Mouse (Mus musculus) gonadal fat pad, adult 2 months (tissue): ENCODE results near the gene Fdx1l. TPM values are rescaled to one million over a fixed set of nuclear protein-coding genes. Genes with fewer than 3 reads are reported as not detected.
"Not testable (repeated sequence)": the region's sequence is repeated elsewhere in the genome, so short reads cannot be mapped to it uniquely, and the experiment has no call there.

Experiments used
- DNase-seq: peaks from one replicate; pipeline ENCODE4 v3.0.0-alpha.2; 2012; ENCODE audit warnings: low read depth
- polyA plus RNA-seq: library from polyadenylated mRNA; depleted of rRNA; stranded (reverse); fragments of >200 nt; gene quantifications from 2 replicates; pipeline ENCODE4 v1.2.3, GENCODE M21; 2012

The Fdx1l gene
- polyA plus RNA-seq, 1 experiment = 63.4 TPM

GRCm38 (mm10) chr9:21074173-21074572, 759 bp upstream of the Fdx1l start:
- no peak for DNase-seq

GRCm38 (mm10) chr9:21072641-21073040, 773 bp downstream of the Fdx1l start:
- DNase-seq = no peak

- DNase-seq = no peak
Observed at GRCm38 (mm10) chr9:21067006-21067684, 6.3 kb downstream of the Fdx1l start, which contains the start of gene Zglp1. Zglp1 (minus strand) TSS chr9:21067093.

- no peak for DNase-seq
Observed at GRCm38 (mm10) chr9:21062928-21063327, 10.5 kb downstream of the Fdx1l start.

- no peak for DNase-seq
Observed at GRCm38 (mm10) chr9:21051578-21051977, 21.8 kb downstream of the Fdx1l start.

GRCm38 (mm10) chr9:21045235-21045634, 28.2 kb downstream of the Fdx1l start:
- DNase-seq = no peak

GRCm38 (mm10) chr9:21044785-21045184, 28.6 kb downstream of the Fdx1l start:
- not testable (repeated sequence) for DNase-seq

- DNase-seq = no peak
Observed at GRCm38 (mm10) chr9:21043563-21043962, 29.9 kb downstream of the Fdx1l start.

GRCm38 (mm10) chr9:21041308-21041707, 32.1 kb downstream of the Fdx1l start:
- no peak for DNase-seq

GRCm38 (mm10) chr9:21039779-21040178, 33.6 kb downstream of the Fdx1l start:
- DNase-seq = no peak

GRCm38 (mm10) chr9:21037481-21037891, 35.9 kb downstream of the Fdx1l start:
- DNase-seq = no peak

- DNase-seq = no peak
Observed at GRCm38 (mm10) chr9:21036666-21037065, 36.7 kb downstream of the Fdx1l start.

- DNase-seq = no peak
Observed at GRCm38 (mm10) chr9:21036161-21036560, 37.3 kb downstream of the Fdx1l start.

- DNase-seq = no peak
Observed at GRCm38 (mm10) chr9:21035586-21035985, 37.8 kb downstream of the Fdx1l start.

- DNase-seq = no peak
Observed at GRCm38 (mm10) chr9:21034481-21035085, 38.8 kb downstream of the Fdx1l start.

GRCm38 (mm10) chr9:21033136-21033535, 40.3 kb downstream of the Fdx1l start:
- no peak for DNase-seq

- no peak for DNase-seq
Observed at GRCm38 (mm10) chr9:21032491-21032890, 40.9 kb downstream of the Fdx1l start.

- no peak for DNase-seq
Observed at GRCm38 (mm10) chr9:21031896-21032351, 41.5 kb downstream of the Fdx1l start, which contains the start of gene Icam5. Icam5 (plus strand) TSS chr9:21032073.

- no peak for DNase-seq
Observed at GRCm38 (mm10) chr9:21031251-21031895, 42.0 kb downstream of the Fdx1l start.

GRCm38 (mm10) chr9:21030781-21031250, 42.6 kb downstream of the Fdx1l start:
- DNase-seq = peak; percentile 66

- DNase-seq = no peak
Observed at GRCm38 (mm10) chr9:21030055-21030600, 43.3 kb downstream of the Fdx1l start.
